Mouse (Mus musculus): ENCODE data around the gene Ubr2.

DNA sequence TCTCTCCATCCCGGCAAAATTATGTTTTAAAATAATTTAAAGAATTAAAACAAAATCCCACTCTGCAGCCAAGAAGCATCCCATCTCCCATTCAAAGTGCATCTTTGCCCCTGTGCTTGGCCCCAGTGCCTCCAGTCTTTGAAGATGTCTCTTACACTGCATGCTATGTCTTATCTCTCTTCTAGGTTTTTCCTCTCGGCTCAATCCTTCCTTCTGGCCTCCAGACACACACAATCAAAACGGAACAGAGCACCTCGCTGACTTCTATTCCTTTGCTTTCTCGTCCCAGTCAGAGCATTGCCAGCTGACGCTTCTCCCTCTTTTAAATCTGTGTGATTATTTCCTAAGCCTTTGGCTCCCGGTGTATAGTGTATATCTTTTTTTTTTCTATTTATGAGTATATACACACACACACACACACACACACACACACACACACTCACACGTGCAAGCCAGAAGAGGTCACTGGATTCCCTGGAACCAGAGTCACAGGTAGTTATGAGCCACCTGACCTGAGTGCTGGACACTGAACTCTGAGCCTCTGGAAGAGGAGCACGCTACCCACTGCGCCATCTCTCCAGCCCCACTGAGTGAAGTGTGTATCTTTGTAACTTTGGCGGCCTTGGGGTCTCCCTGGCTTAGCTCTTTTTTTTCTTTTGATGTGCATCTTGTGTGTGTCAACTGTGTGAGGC lies 125.0 kb downstream of the Ubr2 start:
- TF ChIP-seq ZC3H11A (IDR thresholded peaks at IDR 0.05; ENCODE audit: borderline replicate concordance, low read depth, low read length) (no peak), CHD2 (IDR thresholded peaks at IDR 0.05; ENCODE audit: low read depth, low read length) (no peak), MAFK (IDR thresholded peaks at IDR 0.05; ENCODE audit: insufficient read depth, low read depth, low read length) (no peak)

All from ES-E14 (cell line).